ENCODE assay signal across 9 mouse cellular contexts in genomic region chr12:33967514-33967913, GRCm38 (mm10). TPM values are rescaled to one million over a fixed set of nuclear protein-coding genes. Genes with fewer than 3 reads are reported as not detected.
A peak's percentile ranks its signal among the peaks of the same experiment; 100 is the strongest.
DNase-seq lines count a peak whose midpoint lies in the region; ATAC-seq and TF ChIP-seq lines count a peak whose summit lies in the region.
"Had no signal": no experiment of that assay in that cellular context is flagged by ENCODE, and none has a peak within 500 bp of the region (broad histone marks: within the 10 kb centered on the region; RNA-seq: fewer than 3 reads in every experiment).

No protein-coding gene starts in this region.

- peak; percentile 57 for ATAC-seq in forebrain, embryonic 14.5 days
- peak; percentile 31; the same call in 1 of the 2 replicates for ATAC-seq in limb, embryonic 13.5 days (ENCODE audit: low FRiP score, low read depth)

- H3K36me3 ChIP-seq in E14TG2a.4 (ENCODE audit: insufficient read depth, low read length): no peaks in the 10 kb centered on the region
- no peaks in the 10 kb centered on the region for H3K36me3 ChIP-seq in forebrain, embryonic 14.5 days (ENCODE audit: control insufficient read depth, insufficient read depth, low read length)
- peaks cover 4% of the 10 kb centered on the region; the same call in 1 of the 2 replicates for H3K36me3 ChIP-seq in limb, embryonic 13.5 days

- H3K27ac ChIP-seq in forebrain, embryonic 14.5 days (ENCODE audit: low read depth, low read length): no peak overlapping the region
- H3K27ac ChIP-seq in limb, embryonic 13.5 days: peak overlapping the region; percentile 90

- peak overlapping the region; percentile 51; the same call in 1 of the 2 replicates for H3K4me3 ChIP-seq in E14TG2a.4 (replicated peaks; ENCODE audit: low read length)
- H3K4me3 ChIP-seq in forebrain, embryonic 14.5 days (ENCODE audit: low read depth, low read length): no peak overlapping the region
- peak overlapping the region; percentile 43 for H3K4me3 ChIP-seq in limb, embryonic 13.5 days

- 1% methylated on average over 21 of the region's 21 CpGs for WGBS in forebrain, embryonic 14.5 days
- whole genome bisulfite sequencing in limb, embryonic 13.5 days: under 1% methylated on average over 21 of the region's 21 CpGs

- H3K9me3 ChIP-seq in E14TG2a.4 (ENCODE audit: low read length): no peaks in the 10 kb centered on the region
- H3K9me3 ChIP-seq in forebrain, embryonic 14.5 days (replicated peaks; ENCODE audit: control insufficient read depth, low read length): no peaks in the 10 kb centered on the region
- no peaks in the 10 kb centered on the region for H3K9me3 ChIP-seq in limb, embryonic 13.5 days

- H3K27me3 ChIP-seq in E14TG2a.4 (ENCODE audit: insufficient read depth, low read length): peaks cover 80% of the 10 kb centered on the region
- peaks cover 82% of the 10 kb centered on the region for H3K27me3 ChIP-seq in forebrain, embryonic 14.5 days (replicated peaks; ENCODE audit: control insufficient read depth, insufficient read depth, low read length)
- peaks cover 15% of the 10 kb centered on the region; the same call in 1 of the 2 replicates for H3K27me3 ChIP-seq in limb, embryonic 13.5 days

- H3K9ac ChIP-seq in forebrain, embryonic 14.5 days (ENCODE audit: low read length): no peak overlapping the region
- H3K9ac ChIP-seq in limb, embryonic 13.5 days: peak overlapping the region; percentile 66

- peak overlapping the region; percentile 17; the same call in 1 of the 2 replicates for H3K4me2 ChIP-seq in forebrain, embryonic 14.5 days (ENCODE audit: low read length)
- peak overlapping the region; percentile 80 for H3K4me2 ChIP-seq in limb, embryonic 13.5 days (replicated peaks)

- DNase-seq in embryo, embryonic 10 days (ENCODE audit: low spot score): peak; percentile 72
- no peak for DNase-seq in embryo, embryonic 10.5 days (ENCODE audit: low spot score)
- peak; percentile 23 for DNase-seq in forebrain, embryonic 14.5 days (ENCODE audit: low spot score)
- no peak for DNase-seq in thymus, postnatal 4 days
- DNase-seq in testis, postnatal 10 days (ENCODE audit: low spot score): no peak
- no peak for DNase-seq in cerebellum, adult 18-20 months
- DNase-seq: B cell, adult 2 months had no signal

- peaks cover 45% of the 10 kb centered on the region for H3K4me1 ChIP-seq in E14TG2a.4 (replicated peaks; ENCODE audit: low read depth, low read length)
- no peaks in the 10 kb centered on the region for H3K4me1 ChIP-seq in forebrain, embryonic 14.5 days (ENCODE audit: control insufficient read depth, insufficient read depth, low read length)
- H3K4me1 ChIP-seq in limb, embryonic 13.5 days: peaks cover 54% of the 10 kb centered on the region

- TF ChIP-seq CTCF in E14TG2a.4 (conservative IDR thresholded peaks at IDR 0.05; ENCODE audit: low read length): no peak

RNA-seq across cellular contexts. Expression of gene Twist1, which starts 10.0 kb away (rescaled TPM):
- polyA plus RNA-seq in forebrain, embryonic 14.5 days (2014; fragmentation: Nextera tagmentation; extraction: Ambion mirVana): 0.69 and 0.96 TPM in 2 replicates
- 46.6 and 48.6 TPM in 2 replicates for polyA plus RNA-seq in limb, embryonic 13.5 days (2015; fragmentation: Nextera tagmentation; extraction: Ambion mirVana)

RNA-seq across cellular contexts. Expression of gene Ferd3l, which starts 39.3 kb away (rescaled TPM):
- polyA plus RNA-seq in forebrain, embryonic 14.5 days (2014; fragmentation: Nextera tagmentation; extraction: Ambion mirVana): not detected in 2 replicates
- not detected in 2 replicates for polyA plus RNA-seq in limb, embryonic 13.5 days (2015; fragmentation: Nextera tagmentation; extraction: Ambion mirVana)

Comparison
In these comparisons a context has a peak if more than half of its experiments do, and no peak if none do; other contexts are left out.
1. DNase-seq: peak in embryo, embryonic 10 days (single experiment) and forebrain, embryonic 14.5 days (single experiment); none in embryo, embryonic 10.5 days (single experiment), thymus, postnatal 4 days (single experiment), testis, postnatal 10 days (single experiment) and cerebellum, adult 18-20 months (0 of 2).
2. RNA of gene Twist1, which starts 10.0 kb away (polyA plus RNA-seq): 46.6 to 48.6 TPM in limb, embryonic 13.5 days; 0.69 to 0.96 TPM in forebrain, embryonic 14.5 days; every median in the first group is over 10 times any median in the second.